Comparison of ENCODE assay signal across 15 mouse cellular contexts in genomic region chr6:92749420-92749819, GRCm38 (mm10). TPM values are rescaled to one million over a fixed set of nuclear protein-coding genes. Genes with fewer than 3 reads are reported as not detected.
A peak's percentile ranks its signal among the peaks of the same experiment; 100 is the strongest.
DNase-seq lines count a peak whose midpoint lies in the region.
"Had no signal": no experiment of that assay in that cellular context is flagged by ENCODE, and none has a peak within 500 bp of the region (broad histone marks: within the 10 kb centered on the region; RNA-seq: fewer than 3 reads in every experiment).

No protein-coding gene starts in this region.

- intact Hi-C loops in left cerebral cortex, postnatal 4 days (cut with DNase I): no loop called here

- peak; percentile 17 to 62 for DNase-seq in frontal cortex, postnatal 36 days (ENCODE audit: low spot score in 2 of 2)
- no peak for DNase-seq in frontal cortex, postnatal 14 days (ENCODE audit: low spot score in 2 of 2)
- peak; percentile 28 to 38 for DNase-seq in left cerebral cortex, adult 18-20 months (ENCODE audit: low spot score in 2 of 2)
- DNase-seq in left cerebral cortex, postnatal 4 days: no peak
- peak; percentile 56 for DNase-seq in adipocyte (ENCODE audit: low spot score)
- peak; percentile 40 to 60 for DNase-seq in right cerebral cortex, postnatal 10 days (ENCODE audit: low spot score in 2 of 2)
- no peak for DNase-seq in kidney, adult 9 months
- no peak for DNase-seq in testis, postnatal 10 days (ENCODE audit: low spot score)
- DNase-seq: cerebellum, adult 11-12 months; cerebellum, postnatal 14 days; heart, postnatal 10 days; kidney, adult 8-10 months; kidney, postnatal 14 days; layer of hippocampus, postnatal 36 days; thymus, postnatal 25 days had no signal

RNA-seq across cellular contexts. Expression of gene Prickle2, which starts 43.5 kb away (rescaled TPM):
- 100 to 1,000 TPM; 162 to 170 TPM for total RNA-seq in left cerebral cortex, adult 18-20 months (2021)
- total RNA-seq in left cerebral cortex, postnatal 4 days (2021): 10 to 100 TPM; 97.0 to 97.1 TPM

Comparison
In these comparisons a context has a peak if more than half of its experiments do, and no peak if none do; other contexts are left out.
1. DNase-seq: peak in frontal cortex, postnatal 36 days (2 of 2), left cerebral cortex, adult 18-20 months (2 of 2), adipocyte (single experiment) and right cerebral cortex, postnatal 10 days (2 of 2); none in frontal cortex, postnatal 14 days (0 of 2), left cerebral cortex, postnatal 4 days (single experiment), kidney, adult 9 months (single experiment) and testis, postnatal 10 days (single experiment).